Mouse (Mus musculus) stomach, embryonic 14.5 days (tissue): ENCODE measurements around the gene Nacad. TPM values are rescaled to one million over a fixed set of nuclear protein-coding genes. Genes with fewer than 3 reads are reported as not detected.

ENCODE experiments used
- ATAC-seq: fragments of 200-750 bp; cut with Nextera tagmentation; 2 replicates; pipeline ENCODE4 v1.8.0; 2017; ENCODE audit warnings: low read depth, moderate TSS enrichment; ENCODE audit not compliant: insufficient number of reproducible peaks, insufficient read depth, low FRiP score
- H3K27ac ChIP-seq: fragments of 300-500 bp; sonication (generic); 2 replicates; pipeline ENCODE4 v1.5.1; 2014; ENCODE audit warnings: mild to moderate bottlenecking, low read length, moderate library complexity, mixed read lengths
- H3K27me3 ChIP-seq: fragments of 300-500 bp; sonication (generic); 2 replicates; pipeline ENCODE4 v1.6.1; 2014; ENCODE audit warnings: low read length, control low read depth, mixed read lengths; ENCODE audit not compliant: control insufficient read depth, insufficient read depth
- H3K36me3 ChIP-seq: fragments of 300-500 bp; sonication (generic); 2 replicates; pipeline ENCODE4 v1.6.1; 2014; ENCODE audit warnings: mild to moderate bottlenecking, control low read depth, low read length, moderate library complexity, mixed read lengths; ENCODE audit not compliant: control insufficient read depth, insufficient read depth
- H3K4me1 ChIP-seq: fragments of 300-500 bp; sonication (generic); 2 replicates; pipeline ENCODE4 v1.6.1; 2014; ENCODE audit warnings: low read length, control low read depth, mixed read lengths; ENCODE audit not compliant: control insufficient read depth, insufficient read depth
- H3K4me2 ChIP-seq: fragments of 300-500 bp; sonication (generic); replicated peaks from 2 replicates; pipeline ENCODE4 v1.6.1; 2014; ENCODE audit warnings: low read depth, low read length, control low read depth
- H3K4me3 ChIP-seq: fragments of 300-500 bp; sonication (generic); 2 replicates; pipeline ENCODE4 v1.5.1; 2014; ENCODE audit warnings: low read depth, low read length, control low read depth
- H3K9ac ChIP-seq: fragments of 300-500 bp; sonication (generic); replicated peaks from 2 replicates; pipeline ENCODE4 v1.6.1; 2014; ENCODE audit warnings: low read depth, mild to moderate bottlenecking, control low read depth, low read length, moderate library complexity, mixed read lengths
- H3K9me3 ChIP-seq: fragments of 300-500 bp; sonication (generic); 2 replicates; pipeline ENCODE4 v1.6.1; 2016; ENCODE audit warnings: low read depth, low read length, control low read depth; ENCODE audit not compliant: control insufficient read depth
- WGBS: fragments of 180-500 bp; shearing (Covaris S2); extraction: QIAGEN DNeasy Blood & Tissue Kit; methylation state at CpG from one replicate; pipeline ENCODE4 v1.1.7; 2014; 5-methylcytosine and 5-hydroxymethylcytosine counted together
- polyA plus RNA-seq: library from polyadenylated mRNA; unstranded; fragments of >200 nt; fragmentation: Nextera tagmentation; extraction: Ambion mirVana; gene quantifications from 2 replicates; pipeline ENCODE4 v1.2.1, GENCODE M21; 2014

The Nacad gene
- polyA plus RNA-seq, 1 experiment from 2014 or later: 9.2 TPM

GRCm38 (mm10) chr11:6581560-6581959, 24.3 kb downstream of the Nacad start:
- no peak for ATAC-seq

GRCm38 (mm10) chr11:6580065-6580750, 25.6 kb downstream of the Nacad start:
- no peak overlapping the region for H3K27ac ChIP-seq
- no peaks in the 10 kb centered on the region for H3K27me3 ChIP-seq
- peaks cover 17% of the 10 kb centered on the region for H3K36me3 ChIP-seq
- no peak for ATAC-seq
- H3K9ac ChIP-seq: no peak overlapping the region; the same call in 1 of the 2 replicates
- no peaks in the 10 kb centered on the region for H3K4me1 ChIP-seq
- H3K9me3 ChIP-seq: no peaks in the 10 kb centered on the region
- 73% methylated on average over 4 of the region's 4 CpGs for WGBS
- no peak overlapping the region for H3K4me2 ChIP-seq
- H3K4me3 ChIP-seq: no peak overlapping the region

More at GRCm38 (mm10) chr11:6581560-6581959, 24.3 kb downstream of the Nacad start:
- no peaks in the 10 kb centered on the region for H3K27me3 ChIP-seq
- no peak overlapping the region for H3K4me2 ChIP-seq
- no peak overlapping the region for H3K4me3 ChIP-seq
- peaks cover 21% of the 10 kb centered on the region for H3K36me3 ChIP-seq
- H3K9me3 ChIP-seq: no peaks in the 10 kb centered on the region
- H3K4me1 ChIP-seq: no peaks in the 10 kb centered on the region
- H3K27ac ChIP-seq: no peak overlapping the region
- 96% methylated on average over 2 of the region's 2 CpGs for WGBS
- H3K9ac ChIP-seq: no peak overlapping the region

GRCm38 (mm10) chr11:6579361-6579760, 26.5 kb downstream of the Nacad start:
- Histone ChIP-seq H3K27ac (no peak overlapping the region), H3K9ac (no peak overlapping the region), H3K4me1 (no peaks in the 10 kb centered on the region), H3K27me3 (no peaks in the 10 kb centered on the region), H3K4me3 (no peak overlapping the region), H3K9me3 (no peaks in the 10 kb centered on the region), H3K36me3 (peaks cover 9% of the 10 kb centered on the region), H3K4me2 (no peak overlapping the region)
- ATAC-seq: no peak
- 88% methylated on average over 7 of the region's 7 CpGs for WGBS

GRCm38 (mm10) chr11:6576151-6576550, 29.7 kb downstream of the Nacad start:
- WGBS: 88% methylated on average over 3 of the region's 3 CpGs

GRCm38 (mm10) chr11:6569410-6569777, 36.5 kb downstream of the Nacad start:
- H3K4me3 ChIP-seq: no peak overlapping the region
- no peaks in the 10 kb centered on the region for H3K4me1 ChIP-seq
- no peaks in the 10 kb centered on the region for H3K9me3 ChIP-seq
- H3K27ac ChIP-seq: no peak overlapping the region
- no peak overlapping the region for H3K4me2 ChIP-seq
- H3K9ac ChIP-seq: no peak overlapping the region
- ATAC-seq: no peak
- H3K36me3 ChIP-seq: peaks cover 11% of the 10 kb centered on the region; the same call in 1 of the 2 replicates
- H3K27me3 ChIP-seq: no peaks in the 10 kb centered on the region
- 46% methylated on average over 3 of the region's 3 CpGs for WGBS

More at GRCm38 (mm10) chr11:6576151-6576550, 29.7 kb downstream of the Nacad start:
- ATAC-seq: no peak
- no peak overlapping the region for H3K4me2 ChIP-seq
- no peak overlapping the region for H3K27ac ChIP-seq
- no peak overlapping the region for H3K4me3 ChIP-seq
- no peaks in the 10 kb centered on the region for H3K9me3 ChIP-seq
- no peaks in the 10 kb centered on the region for H3K27me3 ChIP-seq
- peaks cover 16% of the 10 kb centered on the region for H3K36me3 ChIP-seq
- H3K9ac ChIP-seq: no peak overlapping the region
- H3K4me1 ChIP-seq: no peaks in the 10 kb centered on the region

GRCm38 (mm10) chr11:6568584-6569409, 37.1 kb downstream of the Nacad start:
- 61% methylated on average over 11 of the region's 11 CpGs for WGBS
- Histone ChIP-seq H3K4me2 (no peak overlapping the region), H3K4me1 (no peaks in the 10 kb centered on the region), H3K27ac (peak overlapping the region; percentile 21; the same call in 1 of the 2 replicates), H3K4me3 (no peak overlapping the region), H3K9ac (no peak overlapping the region; the same call in 1 of the 2 replicates), H3K9me3 (no peaks in the 10 kb centered on the region), H3K27me3 (no peaks in the 10 kb centered on the region), H3K36me3 (peaks cover 11% of the 10 kb centered on the region; the same call in 1 of the 2 replicates)
- no peak for ATAC-seq

- no peak for ATAC-seq
- H3K27me3 ChIP-seq: no peaks in the 10 kb centered on the region
- 89% methylated on average over 8 of the region's 8 CpGs for WGBS
- H3K4me2 ChIP-seq: no peak overlapping the region
- H3K9me3 ChIP-seq: no peaks in the 10 kb centered on the region
- H3K36me3 ChIP-seq: peaks cover 9% of the 10 kb centered on the region; the same call in 1 of the 2 replicates
- no peak overlapping the region for H3K4me3 ChIP-seq
- H3K27ac ChIP-seq: no peak overlapping the region
- H3K4me1 ChIP-seq: no peaks in the 10 kb centered on the region
- no peak overlapping the region for H3K9ac ChIP-seq
Measured at GRCm38 (mm10) chr11:6567951-6568350, 37.9 kb downstream of the Nacad start.

- Histone ChIP-seq H3K36me3 (peaks cover 5% of the 10 kb centered on the region; the same call in 1 of the 2 replicates), H3K9me3 (no peaks in the 10 kb centered on the region), H3K27ac (no peak overlapping the region), H3K4me2 (no peak overlapping the region), H3K4me3 (no peak overlapping the region), H3K9ac (no peak overlapping the region), H3K27me3 (no peaks in the 10 kb centered on the region), H3K4me1 (no peaks in the 10 kb centered on the region)
- ATAC-seq: no peak
- 84% methylated on average over 4 of the region's 4 CpGs for WGBS
Measured at GRCm38 (mm10) chr11:6566496-6566895, 39.4 kb downstream of the Nacad start.
